Mouse (Mus musculus): ENCODE results near the gene Lamtor1.
A peak's percentile ranks its signal among the peaks of the same experiment; 100 is the strongest.
"Not testable (repeated sequence)": the region's sequence is repeated elsewhere in the genome, so short reads cannot be mapped to it uniquely, and the experiment has no call there.

Gene Lamtor1

GRCm38 (mm10) chr7:101900331-101901097, 5.2 kb upstream of the Lamtor1 start:
- DNase-seq (ENCODE audit: low spot score in 2 of 2): peak in 1 of 2 experiments; percentile 52

- no peak for DNase-seq (ENCODE audit: low spot score in 2 of 2)
These were observed 3.7 kb upstream of the Lamtor1 start for GRCm38 (mm10) chr7:101901969-101902368.

DNA sequence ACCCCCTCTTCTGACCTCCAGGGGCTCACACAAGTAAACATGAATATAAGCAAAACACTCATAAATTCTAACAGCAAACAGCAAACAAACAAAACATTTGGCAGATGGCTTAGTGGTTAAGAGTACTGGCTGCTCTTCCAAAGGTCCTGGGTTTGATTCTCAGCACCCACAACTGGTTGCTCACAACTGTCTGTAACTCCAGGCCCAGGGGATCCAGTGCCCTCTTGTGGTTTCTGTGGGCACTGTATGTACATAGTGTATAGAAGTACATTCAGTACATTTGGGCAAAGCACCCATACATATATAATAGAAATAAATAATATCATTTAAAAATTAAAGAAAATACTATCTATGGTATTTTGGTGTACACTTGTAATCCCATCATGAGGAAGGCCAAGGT, 2.9 kb upstream of the Lamtor1 start:
- DNase-seq (ENCODE audit: low spot score in 2 of 2): no peak

DNA sequence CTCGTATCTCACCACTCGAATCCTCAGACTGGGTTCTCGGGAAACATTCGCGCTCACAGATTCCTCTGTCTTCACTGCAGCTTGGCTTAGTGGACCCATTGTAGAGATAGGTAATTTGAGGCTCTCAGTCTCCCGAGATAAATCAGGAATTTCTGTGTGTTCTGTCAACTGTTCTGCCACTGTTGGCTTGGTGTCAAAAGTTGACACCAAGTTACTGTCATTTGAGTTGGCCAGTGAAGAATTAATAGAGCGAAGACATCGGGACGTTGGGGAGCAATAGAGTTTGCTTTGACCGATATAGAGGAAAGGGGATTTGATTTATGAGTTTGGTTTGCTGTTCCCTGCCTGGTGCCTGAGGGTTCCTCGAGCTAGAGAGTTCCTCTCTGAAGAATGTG, 580 bp downstream of the Lamtor1 start, which contains the start of gene Tomt:
Tomt (minus strand) TSS at position 73 of the 395 bp plus-strand sequence.
- DNase-seq (ENCODE audit: low spot score in 2 of 2): no peak

DNA sequence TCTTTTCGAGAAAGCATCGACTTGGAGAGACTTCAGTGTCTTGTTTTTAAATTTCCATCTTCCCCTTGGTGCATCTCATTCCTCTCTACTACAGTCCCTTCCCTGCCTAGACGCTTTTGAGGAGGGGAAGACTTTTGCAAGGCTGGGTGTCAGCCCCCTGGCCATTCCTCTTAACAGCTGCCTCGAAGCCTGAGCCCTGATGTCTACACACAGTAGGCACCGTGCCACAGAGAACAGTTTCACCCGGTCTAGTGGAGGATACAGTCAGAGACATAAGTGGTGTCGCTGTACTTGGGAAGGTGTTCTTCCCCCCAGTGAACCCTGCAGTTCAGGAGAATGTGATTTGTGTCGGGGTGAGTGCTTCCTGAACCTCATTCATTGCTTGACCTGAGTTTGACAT, 992 bp downstream of the Lamtor1 start:
- no peak for DNase-seq (ENCODE audit: low spot score in 2 of 2)

- DNase-seq (ENCODE audit: low spot score in 2 of 2): peak in 1 of 2 experiments; percentile 55
These were observed 2.7 kb downstream of the Lamtor1 start for GRCm38 (mm10) chr7:101908367-101908766.

GRCm38 (mm10) chr7:101910138-101910537, 4.4 kb downstream of the Lamtor1 start:
- DNase-seq (ENCODE audit: low spot score in 2 of 2): no peak

DNA sequence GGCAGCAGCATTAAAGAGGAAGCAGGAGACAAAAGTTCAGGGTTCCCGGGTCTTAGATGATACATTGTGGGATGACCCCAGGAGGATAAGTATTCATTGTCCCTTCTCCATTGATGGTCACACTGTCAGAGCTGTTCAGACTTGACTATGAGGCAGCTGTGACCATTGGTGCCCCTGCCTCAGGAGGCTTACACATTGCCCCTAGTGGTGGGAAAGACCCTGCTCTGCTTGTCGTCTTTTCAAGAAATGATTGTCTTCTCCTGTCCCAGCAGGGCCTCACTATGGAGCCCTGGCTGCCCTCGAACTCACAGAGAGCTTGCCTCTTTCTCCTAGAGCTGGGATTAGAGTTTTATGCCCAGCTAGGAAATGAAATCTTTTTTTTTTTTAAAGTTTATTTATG, 6.3 kb downstream of the Lamtor1 start:
- no peak for DNase-seq (ENCODE audit: low spot score in 2 of 2)

DNA sequence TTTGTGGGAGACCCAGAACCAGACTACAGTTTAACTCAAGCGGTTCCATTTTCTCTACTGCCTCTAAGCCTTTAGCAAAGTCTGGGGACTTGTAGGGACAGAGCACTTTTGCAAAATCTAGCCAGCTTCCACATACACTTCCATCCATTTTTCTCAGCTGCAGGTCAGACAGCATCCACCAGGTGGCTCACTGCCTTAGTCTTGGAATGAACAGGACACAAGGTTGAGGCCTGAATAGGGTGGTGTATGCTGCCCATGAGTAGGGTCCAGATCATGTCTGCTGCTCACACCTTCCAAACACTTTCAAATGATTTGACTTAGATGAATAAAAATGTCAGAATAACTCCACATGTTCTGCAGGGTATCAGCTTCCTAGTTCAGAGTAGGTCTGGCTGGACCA, 12.4 kb downstream of the Lamtor1 start:
- DNase-seq (ENCODE audit: low spot score in 2 of 2): no peak

DNA sequence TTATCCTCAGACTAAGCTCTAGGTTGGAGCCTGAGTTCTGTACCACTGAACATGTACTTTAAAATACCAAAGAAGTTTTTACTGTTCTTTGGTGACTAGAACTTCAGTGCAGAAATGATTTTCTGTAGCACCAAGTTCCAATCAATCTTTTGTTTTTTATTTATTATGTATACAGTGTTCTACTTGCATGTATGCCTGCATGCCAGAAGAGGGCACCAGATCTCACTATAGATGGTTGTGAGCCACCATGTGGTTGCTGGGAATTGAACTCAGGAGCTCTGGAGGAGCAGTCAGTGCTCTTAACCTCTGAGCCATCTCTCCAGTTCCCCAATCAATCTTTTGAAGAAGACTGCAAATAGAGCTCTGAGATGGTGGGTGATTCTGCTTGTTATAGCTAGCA, 20.2 kb downstream of the Lamtor1 start:
- not testable (repeated sequence) for DNase-seq (ENCODE audit: low spot score in 2 of 2)

DNA sequence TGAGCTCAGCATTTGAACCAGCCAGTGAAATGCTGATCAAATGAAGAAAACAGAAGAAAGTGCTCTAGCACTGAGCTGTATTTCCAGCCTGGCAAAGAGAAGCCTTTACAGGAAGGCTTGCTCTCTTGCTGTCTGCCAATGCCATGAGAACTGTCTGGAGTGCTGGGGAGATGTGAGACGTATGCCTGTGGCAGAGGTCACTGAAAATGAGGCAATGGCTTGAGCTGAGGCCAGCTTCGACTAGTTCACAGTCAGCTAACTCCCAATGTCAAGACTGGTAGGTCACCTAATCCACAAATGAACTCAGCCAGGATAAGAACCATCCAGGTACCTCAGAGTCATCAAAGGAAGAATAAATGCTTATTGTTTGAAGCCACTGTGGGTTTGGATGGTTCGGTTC, 22.4 kb downstream of the Lamtor1 start:
- no peak for DNase-seq (ENCODE audit: low spot score in 2 of 2)

GRCm38 (mm10) chr7:101932551-101932950, 26.8 kb downstream of the Lamtor1 start:
- no peak for DNase-seq (ENCODE audit: low spot score in 2 of 2)

GRCm38 (mm10) chr7:101933300-101933699, 27.6 kb downstream of the Lamtor1 start:
- DNase-seq (ENCODE audit: low spot score in 2 of 2): no peak

DNA sequence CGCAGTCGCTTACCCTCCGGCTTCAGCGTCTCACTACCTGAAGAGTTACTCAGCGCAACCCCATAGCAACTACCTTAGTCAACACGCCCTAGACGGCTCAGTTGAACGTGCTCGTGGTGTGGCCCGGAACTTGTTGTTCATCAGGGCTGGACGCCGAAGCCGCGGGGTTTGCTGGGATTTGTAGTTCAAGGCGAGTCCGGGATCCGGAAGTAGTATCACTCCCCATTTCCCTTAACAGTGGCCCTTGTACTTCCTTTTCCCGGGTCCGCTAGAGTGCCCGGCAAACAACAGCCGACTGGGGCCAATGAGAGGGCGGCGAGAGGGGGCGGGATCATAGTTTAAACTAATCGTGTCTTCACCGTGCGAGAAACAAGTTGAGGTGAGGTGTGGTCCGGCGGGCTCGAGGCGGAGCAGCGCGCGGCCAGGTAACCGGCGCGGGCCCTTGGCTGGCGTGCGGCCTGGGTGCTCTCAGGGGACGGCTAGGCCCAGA, 28.1 kb downstream of the Lamtor1 start, which contains the start of the genes Lrrc51 and Numa1:
Lrrc51 (minus strand) TSS at position 145 of the 490 bp plus-strand sequence.
Numa1 (plus strand) TSS at position 361 of the 490 bp plus-strand sequence.
- DNase-seq (ENCODE audit: low spot score in 2 of 2): peak; percentile 97 to 98

DNA sequence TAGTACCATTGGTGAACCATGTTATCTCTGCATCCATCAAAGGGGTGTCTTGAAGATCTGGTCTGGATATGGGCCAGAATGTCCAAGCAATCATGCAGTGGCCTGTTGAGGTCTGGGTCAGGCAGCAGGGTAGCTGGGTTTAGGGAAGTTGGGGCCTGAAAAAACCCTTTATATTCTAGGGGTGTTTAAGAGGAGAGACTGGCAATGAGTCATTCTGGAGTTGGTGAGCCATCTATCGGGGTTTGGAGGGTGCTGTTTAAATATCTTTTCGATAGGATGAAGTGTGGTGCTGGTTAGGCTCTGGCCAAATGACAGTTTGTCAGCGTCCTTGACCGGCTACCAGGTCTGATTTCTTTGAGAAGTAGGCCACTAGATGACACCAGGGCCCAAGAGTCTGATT, 30.3 kb downstream of the Lamtor1 start:
- no peak for DNase-seq (ENCODE audit: low spot score in 2 of 2)

DNA sequence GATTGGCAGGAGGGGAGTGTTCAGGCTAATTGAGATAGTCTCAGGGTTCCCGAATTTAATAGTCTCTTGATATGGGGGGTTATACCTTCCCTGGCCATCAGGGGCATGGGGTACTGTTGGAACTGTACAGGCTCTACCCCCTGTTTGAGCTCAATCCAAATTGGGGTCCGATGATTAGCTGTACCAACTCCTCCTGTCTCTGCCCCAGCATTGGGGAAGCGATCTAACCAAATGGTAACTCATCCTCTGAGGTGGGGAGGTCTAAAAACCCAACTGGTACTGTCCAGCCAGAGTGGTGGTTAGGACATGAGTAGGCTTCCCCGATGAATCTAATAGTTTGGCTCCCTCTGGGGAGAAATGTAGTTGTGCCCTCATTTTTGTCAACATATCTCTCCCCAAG, 31.3 kb downstream of the Lamtor1 start:
- no peak for DNase-seq (ENCODE audit: low spot score in 2 of 2)

- no peak for DNase-seq (ENCODE audit: low spot score in 2 of 2)
These were observed 31.9 kb downstream of the Lamtor1 start for GRCm38 (mm10) chr7:101937569-101937968.

DNA sequence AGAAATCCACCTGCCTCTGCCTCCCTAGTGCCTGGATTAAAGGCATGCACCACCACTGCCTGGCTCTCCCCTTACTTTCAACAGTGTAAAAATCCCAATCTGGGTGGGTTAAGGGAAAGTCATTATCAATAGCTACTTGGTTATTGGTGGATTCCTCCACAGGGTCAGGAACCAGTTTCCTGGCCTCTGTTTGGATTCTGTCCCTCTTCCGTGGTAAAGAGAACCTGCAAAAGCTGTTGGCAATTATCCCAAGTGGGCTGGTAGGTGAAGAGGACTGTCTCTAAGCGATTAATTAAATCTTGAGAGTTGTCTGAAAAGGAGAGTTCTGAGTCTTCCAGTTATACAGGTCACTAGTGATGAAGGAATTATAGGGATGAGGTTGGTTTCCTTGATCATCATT, 32.6 kb downstream of the Lamtor1 start:
- DNase-seq (ENCODE audit: low spot score in 2 of 2): no peak

DNA sequence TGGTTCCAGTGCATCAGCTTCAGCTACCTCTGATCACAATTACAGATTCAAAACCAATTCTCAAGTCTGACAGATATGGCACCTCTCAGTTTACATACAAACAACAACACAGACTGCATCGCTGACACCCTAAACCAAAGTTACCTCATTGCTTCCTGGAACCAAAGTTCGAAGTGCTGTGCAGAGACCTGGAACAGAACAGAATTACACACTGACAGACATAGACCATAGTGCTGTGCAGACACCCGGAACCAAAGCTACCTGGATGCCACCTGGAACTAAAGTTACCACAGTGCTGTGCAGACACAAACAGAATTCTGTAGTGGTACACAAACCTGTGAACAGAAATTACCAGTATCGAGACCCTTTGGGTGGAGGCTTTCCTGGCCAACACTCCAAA, 34.1 kb downstream of the Lamtor1 start:
- DNase-seq (ENCODE audit: low spot score in 2 of 2): no peak

DNA sequence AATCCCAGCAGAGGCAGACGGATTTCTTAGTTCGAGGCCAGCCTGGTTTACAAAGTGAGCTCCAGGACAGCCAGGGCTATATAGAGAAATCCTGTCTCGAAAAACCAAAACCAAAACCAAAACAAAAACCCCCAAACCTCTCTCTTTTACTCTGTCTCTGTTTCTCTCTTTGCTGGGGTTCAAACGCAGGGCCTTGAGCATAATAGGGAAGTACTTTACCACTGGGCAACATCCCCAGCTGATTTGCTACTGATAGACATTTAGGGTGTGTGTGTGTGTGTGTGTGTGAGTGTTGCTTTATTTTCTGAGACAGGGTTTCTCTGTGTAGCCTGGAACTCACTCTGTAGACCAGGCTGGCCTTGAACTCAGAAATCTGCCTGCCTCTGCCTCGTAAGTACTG, 43.3 kb downstream of the Lamtor1 start:
- not testable (repeated sequence) for DNase-seq (ENCODE audit: low spot score in 2 of 2)

DNA sequence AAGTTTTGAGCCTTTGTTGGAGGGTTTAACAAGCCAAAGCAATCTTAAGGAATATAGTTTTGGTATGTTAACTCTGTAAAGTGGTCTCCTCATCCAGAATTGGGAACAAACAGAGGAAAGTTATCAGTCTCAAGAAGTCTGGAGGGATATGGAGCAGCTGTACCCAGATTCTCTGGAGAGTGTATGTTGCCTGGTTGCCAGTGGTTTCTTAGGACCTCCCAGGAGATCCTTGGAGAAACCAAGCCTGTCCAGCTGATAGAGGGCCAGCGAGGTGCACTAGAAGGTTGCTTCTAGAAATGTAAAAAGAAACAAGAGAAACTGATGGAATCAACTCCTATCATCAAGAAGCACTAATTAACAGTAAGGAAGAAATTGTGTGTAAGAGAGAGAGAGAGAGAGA, 45.9 kb downstream of the Lamtor1 start:
- no peak for DNase-seq (ENCODE audit: low spot score in 2 of 2)

DNA sequence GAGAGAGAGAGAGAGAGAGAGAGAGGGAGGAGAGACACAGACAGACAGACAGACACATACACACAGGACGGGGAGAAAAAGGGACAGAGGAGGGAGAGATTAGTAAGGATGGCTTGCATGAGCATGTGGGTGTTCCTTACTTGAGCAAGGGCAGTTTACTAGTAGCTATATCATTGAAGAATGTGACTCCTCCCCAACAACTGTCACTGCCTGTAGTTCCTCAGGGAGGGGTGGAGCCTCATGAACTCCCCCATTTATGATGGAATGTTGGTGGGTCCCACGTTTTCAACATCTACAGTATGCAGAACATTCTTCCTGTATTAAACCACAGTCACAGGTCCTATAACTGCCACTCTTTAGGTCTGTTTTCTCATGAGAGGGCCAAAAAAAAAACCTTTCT, 46.4 kb downstream of the Lamtor1 start:
- no peak for DNase-seq (ENCODE audit: low spot score in 2 of 2)

DNA sequence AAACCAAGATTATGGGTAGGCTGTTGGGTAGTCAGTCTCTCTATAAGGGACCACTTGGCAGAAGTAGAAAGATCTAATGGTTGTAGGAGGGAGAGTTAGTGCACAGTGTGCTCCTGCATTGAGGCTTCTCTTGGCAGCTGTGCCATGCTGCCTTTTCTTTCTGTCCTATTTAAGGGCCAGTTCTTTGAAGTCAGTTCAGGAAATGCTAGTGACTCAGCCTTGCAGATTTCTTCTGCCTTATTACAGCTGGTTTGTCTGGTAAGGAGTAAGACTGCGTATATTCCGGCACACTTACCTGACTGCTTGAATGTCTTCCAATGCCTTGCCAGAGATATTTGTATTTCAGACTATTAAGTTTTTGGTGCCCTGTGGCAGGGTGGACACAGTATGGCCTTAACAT, 48.5 kb downstream of the Lamtor1 start:
- no peak for DNase-seq (ENCODE audit: low spot score in 2 of 2)

GRCm38 (mm10) chr7:101955276-101955675, 49.6 kb downstream of the Lamtor1 start:
- no peak for DNase-seq (ENCODE audit: low spot score in 2 of 2)
